Mouse (Mus musculus) G1E (cell line): ENCODE measurements around the gene Noxred1. TPM values are rescaled to one million over a fixed set of nuclear protein-coding genes. Genes with fewer than 3 reads are reported as not detected.
A peak's percentile ranks its signal among the peaks of the same experiment; 100 is the strongest.
"Not testable (repeated sequence)": the region's sequence is repeated elsewhere in the genome, so short reads cannot be mapped to it uniquely, and the experiment has no call there.

Experiments
- ATAC-seq: 2 replicates; pipeline ENCODE4 v1.8.0; 2016; ENCODE audit warnings: mild to moderate bottlenecking; ENCODE audit not compliant: insufficient number of reproducible peaks, poor library complexity, low FRiP score, severe bottlenecking; ENCODE audit errors: extremely low read depth
- DNase-seq: peaks from one replicate; pipeline ENCODE4 v3.0.0; 2012; ENCODE audit warnings: low spot score
- H3K27me3 ChIP-seq: 2 replicates; pipeline ENCODE4 v1.6.1; 2012; ENCODE audit warnings: mild to moderate bottlenecking, low read length, inconsistent platforms; ENCODE audit not compliant: insufficient read depth
- H3K36me3 ChIP-seq: replicated peaks from 2 replicates; pipeline ENCODE3; 2012; ENCODE audit warnings: mild to moderate bottlenecking, inconsistent platforms
- H3K4me1 ChIP-seq: 2 replicates; pipeline ENCODE4 v1.6.1; 2012; ENCODE audit warnings: low read depth, low read length, inconsistent platforms, mixed read lengths; ENCODE audit not compliant: insufficient read depth
- H3K4me3 ChIP-seq: 2 replicates; pipeline ENCODE4 v1.5.1; 2012; ENCODE audit warnings: low read depth, mild to moderate bottlenecking, inconsistent platforms, low read length, moderate library complexity, mixed read lengths
- H3K9me3 ChIP-seq: replicated peaks from 2 replicates; pipeline ENCODE4 v1.6.1; 2012; ENCODE audit warnings: inconsistent platforms
- CTCF ChIP-seq: IDR thresholded peaks from 2 replicates; pipeline ENCODE4 v1.5.1; 2012; ENCODE audit warnings: low read depth, low read length, inconsistent platforms, mixed read lengths
- GATA1 ChIP-seq: IDR thresholded peaks from 2 replicates; pipeline ENCODE4 v1.6.1; 2012; ENCODE audit warnings: borderline replicate concordance, low read length, inconsistent platforms, mixed read lengths
- GATA2 ChIP-seq: IDR thresholded peaks from 2 replicates; pipeline ENCODE4 v1.6.1; 2012; ENCODE audit warnings: low read depth, low read length, inconsistent platforms, borderline replicate concordance
- POLR2AphosphoS5 ChIP-seq: IDR thresholded peaks from 2 replicates; pipeline ENCODE4 v1.6.1; 2012; ENCODE audit warnings: low read depth, low read length, inconsistent platforms; ENCODE audit not compliant: insufficient replicate concordance
- TAL1 ChIP-seq: conservative IDR thresholded peaks from 2 replicates; pipeline ENCODE4 v1.6.1; 2012; ENCODE audit warnings: low read depth, low read length, inconsistent platforms, mixed read lengths
- polyA plus RNA-seq: library from polyadenylated mRNA; stranded (reverse); fragments of >175 nt; gene quantifications from 2 replicates; pipeline ENCODE4 v1.2.3, GENCODE M21; 2012
- total RNA-seq, 2 experiments: library from RNA; stranded (forward) in 1 of 2; stranded (reverse) in 1 of 2; fragments of 200-1000 nt in 1 of 2; fragments of >200 nt in 1 of 2; fragmentation: Nextera tagmentation in 1 of 2; gene quantifications; 2 replicates each; pipeline ENCODE4 v1.2.3; 2014 to 2017

Gene Noxred1
- total and polyA plus RNA-seq, 3 experiments: 0.11 to 0.75 TPM; not detected in 1

DNA sequence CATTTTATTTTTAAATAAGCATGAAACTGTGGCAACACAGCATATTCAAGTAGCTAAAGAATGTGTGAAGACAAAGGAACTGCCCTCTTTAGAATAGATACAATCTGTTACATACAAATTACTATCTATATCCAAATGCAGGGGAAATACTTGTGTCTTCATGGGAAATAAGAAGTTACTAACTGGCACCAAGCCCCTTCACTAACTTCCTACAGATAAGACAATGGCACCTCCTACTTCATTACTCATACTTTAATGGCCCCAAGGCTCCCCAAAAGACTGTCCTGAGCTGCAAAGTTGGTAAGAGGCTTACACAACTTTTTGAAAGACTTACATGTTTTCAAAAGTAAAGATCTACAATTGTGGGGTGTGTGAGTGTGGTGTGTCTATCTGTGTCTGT, 20.9 kb downstream of the Noxred1 start:
- no peak for TF ChIP-seq CTCF
- no peak for TF ChIP-seq POLR2AphosphoS5
- TF ChIP-seq GATA2: no peak
- no peak for TF ChIP-seq GATA1
- no peak for TF ChIP-seq TAL1
- DNase-seq (no peak), ATAC-seq (no peak)
- Histone ChIP-seq H3K27me3 (peaks cover 10% of the 10 kb centered on the region), H3K9me3 (no peaks in the 10 kb centered on the region), H3K36me3 (no peaks in the 10 kb centered on the region), H3K4me3 (no peak overlapping the region), H3K4me1 (peaks cover 9% of the 10 kb centered on the region)

- no peaks in the 10 kb centered on the region for H3K9me3 ChIP-seq
- peaks cover 12% of the 10 kb centered on the region for H3K27me3 ChIP-seq
- no peak overlapping the region for H3K4me3 ChIP-seq
- H3K36me3 ChIP-seq: no peaks in the 10 kb centered on the region
- no peak for TF ChIP-seq GATA2
- no peak for ATAC-seq
- H3K4me1 ChIP-seq: peaks cover 7% of the 10 kb centered on the region; the same call in 1 of the 2 replicates
- DNase-seq: no peak
Observed at GRCm38 (mm10) chr12:87216053-87216452, 22.5 kb downstream of the Noxred1 start.

- Histone ChIP-seq H3K4me3 (no peak overlapping the region), H3K4me1 (peaks cover 7% of the 10 kb centered on the region; the same call in 1 of the 2 replicates), H3K9me3 (no peaks in the 10 kb centered on the region), H3K36me3 (no peaks in the 10 kb centered on the region), H3K27me3 (peaks cover 5% of the 10 kb centered on the region; the same call in 1 of the 2 replicates)
- ATAC-seq (no peak; the same call in 1 of the 2 replicates), DNase-seq (no peak)
- TF ChIP-seq TAL1: no peak
- no peak for TF ChIP-seq GATA1
- TF ChIP-seq GATA2: no peak
- no peak for TF ChIP-seq POLR2AphosphoS5
- TF ChIP-seq CTCF: no peak
Observed at GRCm38 (mm10) chr12:87212844-87213606, 25.5 kb downstream of the Noxred1 start.

GRCm38 (mm10) chr12:87205789-87206188, 32.7 kb downstream of the Noxred1 start:
- not testable (repeated sequence) for H3K4me3 ChIP-seq, H3K9me3 ChIP-seq, H3K27me3 ChIP-seq, H3K4me1 ChIP-seq, H3K36me3 ChIP-seq, ATAC-seq, DNase-seq

GRCm38 (mm10) chr12:87201694-87202093, 36.8 kb downstream of the Noxred1 start:
- no peaks in the 10 kb centered on the region for H3K9me3 ChIP-seq
- no peak for TF ChIP-seq CTCF
- no peak for TF ChIP-seq TAL1
- TF ChIP-seq GATA2: no peak
- no peak for TF ChIP-seq GATA1
- no peak for TF ChIP-seq POLR2AphosphoS5
- peaks cover 26% of the 10 kb centered on the region for H3K4me1 ChIP-seq
- H3K4me3 ChIP-seq: no peak overlapping the region
- ATAC-seq (no peak), DNase-seq (no peak)
- no peaks in the 10 kb centered on the region for H3K27me3 ChIP-seq
- H3K36me3 ChIP-seq: peaks cover 2% of the 10 kb centered on the region

DNA sequence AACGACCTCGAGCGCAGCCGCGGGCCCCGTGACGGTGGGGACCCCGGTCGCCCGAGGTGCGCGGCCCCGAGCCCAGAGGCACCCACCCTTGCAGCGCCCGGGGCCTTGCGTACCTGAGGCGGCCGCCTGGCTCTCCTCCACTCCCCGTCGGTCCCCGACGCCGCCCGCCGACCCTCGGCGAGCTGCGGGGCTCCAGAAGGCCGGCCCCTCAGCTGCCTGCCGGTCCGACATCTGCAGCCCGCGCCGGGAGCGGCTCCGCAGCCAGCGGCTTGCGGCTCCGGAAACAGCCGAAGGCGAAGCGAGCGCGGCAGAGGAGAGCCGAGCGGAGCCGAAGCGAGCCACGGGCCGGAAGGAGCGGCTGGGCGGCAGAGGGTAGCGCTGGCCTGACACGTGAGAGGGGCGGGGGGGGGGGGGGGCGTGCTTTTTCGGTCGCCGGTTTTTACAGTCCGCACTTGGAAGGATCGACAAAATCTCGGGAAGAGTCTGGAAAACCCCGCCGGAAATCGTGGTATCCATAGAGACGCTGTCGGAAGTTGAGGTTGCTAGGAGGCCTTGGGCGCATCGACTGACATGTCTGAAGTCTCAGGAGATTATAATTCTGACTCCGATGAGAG, 38.5 kb downstream of the Noxred1 start, which contains the start of gene Tmed8:
Gene Tmed8, minus strand, starts transcription at position 482 of the 614 bp plus-strand sequence.
- no peaks in the 10 kb centered on the region for H3K9me3 ChIP-seq
- H3K36me3 ChIP-seq: peaks cover 3% of the 10 kb centered on the region
- TF ChIP-seq GATA1 (no peak), GATA2 (no peak), POLR2AphosphoS5 (no peak), TAL1 (no peak), CTCF (no peak)
- DNase-seq: peak; percentile 81
- peak; percentile 48; the same call in 1 of the 2 replicates for ATAC-seq
- H3K4me3 ChIP-seq: peak within 1 kb of the TSS; percentile 77
- H3K4me1 ChIP-seq: peaks cover 26% of the 10 kb centered on the region
- H3K27me3 ChIP-seq: no peaks in the 10 kb centered on the region
